Mouse (Mus musculus) CD8-positive naive resting alpha-beta T cell, adult 2 months (primary cell): ENCODE data around the gene Paqr4.
"Not testable (repeated sequence)": the region's sequence is repeated elsewhere in the genome, so short reads cannot be mapped to it uniquely, and the experiment has no call there.

ENCODE experiments used
- DNase-seq, 2 experiments: peaks; one replicate each; pipeline ENCODE4 v3.0.0; 2022; ENCODE audit warnings: low read depth in 2 of 2, low spot score in 2 of 2

Gene Paqr4

DNA sequence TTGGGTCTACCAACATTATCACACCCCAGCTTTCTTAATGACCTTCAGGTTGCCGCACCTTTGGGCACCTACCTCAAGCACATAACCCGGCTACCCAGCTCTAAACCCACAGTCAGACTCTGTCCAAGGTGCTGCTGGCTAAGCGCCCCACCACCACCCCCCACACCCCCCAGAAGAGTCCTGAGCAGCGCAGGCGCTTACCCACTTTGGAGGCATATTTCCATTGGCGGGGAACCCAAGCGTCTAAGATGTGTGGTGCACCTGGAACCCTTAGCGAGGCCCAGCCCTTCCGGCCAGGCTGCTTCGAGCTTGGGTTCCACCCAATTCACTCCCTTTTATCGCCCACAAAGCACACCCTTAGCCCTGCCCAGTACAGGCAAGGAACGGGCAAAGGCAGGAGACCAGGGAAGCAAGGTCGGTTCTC, at the start of gene Paqr4:
Paqr4 (minus strand) TSS at position 270 of the 424 bp plus-strand sequence.
- no peak for DNase-seq

DNA sequence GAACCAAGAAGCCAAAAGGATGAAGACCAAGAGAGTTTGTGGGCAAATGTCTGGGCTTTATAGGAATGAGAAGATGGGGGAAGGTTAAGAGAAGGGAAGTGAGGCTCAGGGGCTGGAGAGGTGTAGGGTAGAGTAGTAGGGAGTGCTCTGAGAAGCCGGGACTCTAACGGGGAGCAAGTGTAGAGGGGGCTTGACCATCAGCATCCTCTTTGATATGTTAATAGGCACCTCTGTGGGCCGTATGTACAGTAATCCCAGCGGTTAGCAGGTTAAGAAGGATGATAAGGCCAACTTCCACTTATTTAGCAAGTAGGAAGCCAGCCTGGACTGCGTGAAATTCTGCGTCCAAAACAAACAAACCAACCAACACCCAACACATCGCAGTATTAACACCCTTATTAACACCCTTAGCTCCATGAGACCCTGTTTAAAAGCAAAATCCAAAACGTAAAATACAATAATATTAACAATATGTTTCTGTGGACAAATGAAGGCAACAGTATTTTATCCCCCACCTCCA, 49.1 kb upstream of the Paqr4 start:
- DNase-seq, result no peak

DNA sequence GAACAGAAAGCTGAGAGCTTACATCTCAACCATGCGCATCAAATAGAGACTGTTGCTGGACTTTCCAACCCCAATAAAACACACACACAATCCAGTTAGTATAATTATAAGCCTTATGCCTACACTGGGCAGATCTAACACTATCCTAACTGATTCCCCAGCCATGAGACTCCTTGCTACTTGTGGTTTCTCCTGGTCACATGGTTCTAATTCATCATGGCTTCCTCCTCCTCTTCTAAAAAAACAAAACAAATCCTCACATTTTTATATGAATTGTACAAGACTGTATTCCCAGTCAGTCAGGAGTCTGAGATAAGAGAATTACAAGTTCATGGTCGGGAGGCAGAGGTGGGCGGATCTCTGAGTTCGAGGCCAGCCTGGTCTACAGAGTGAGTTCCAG, 48.3 kb upstream of the Paqr4 start:
- no peak for DNase-seq

DNA sequence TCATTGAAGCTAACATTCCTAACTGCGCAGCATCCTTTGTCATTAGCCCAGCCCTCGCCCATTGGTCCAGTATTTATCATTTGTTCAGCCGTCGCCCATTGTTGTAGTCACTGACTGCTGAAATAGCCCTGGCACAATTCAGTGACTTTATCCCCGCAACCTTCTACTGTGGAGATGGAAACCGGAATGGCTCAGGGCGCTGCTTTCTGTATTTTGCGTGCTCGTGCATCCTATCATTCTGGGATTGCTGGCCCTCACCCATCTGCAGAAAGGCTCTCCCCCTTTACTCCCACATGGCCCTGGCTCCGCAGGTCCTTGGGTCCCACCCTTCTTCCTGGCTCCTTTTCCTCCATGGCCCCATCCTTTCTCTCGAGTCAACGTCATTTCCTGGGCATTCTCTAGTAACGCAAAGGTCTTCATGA, 45.9 kb upstream of the Paqr4 start:
- DNase-seq, result no peak

DNA sequence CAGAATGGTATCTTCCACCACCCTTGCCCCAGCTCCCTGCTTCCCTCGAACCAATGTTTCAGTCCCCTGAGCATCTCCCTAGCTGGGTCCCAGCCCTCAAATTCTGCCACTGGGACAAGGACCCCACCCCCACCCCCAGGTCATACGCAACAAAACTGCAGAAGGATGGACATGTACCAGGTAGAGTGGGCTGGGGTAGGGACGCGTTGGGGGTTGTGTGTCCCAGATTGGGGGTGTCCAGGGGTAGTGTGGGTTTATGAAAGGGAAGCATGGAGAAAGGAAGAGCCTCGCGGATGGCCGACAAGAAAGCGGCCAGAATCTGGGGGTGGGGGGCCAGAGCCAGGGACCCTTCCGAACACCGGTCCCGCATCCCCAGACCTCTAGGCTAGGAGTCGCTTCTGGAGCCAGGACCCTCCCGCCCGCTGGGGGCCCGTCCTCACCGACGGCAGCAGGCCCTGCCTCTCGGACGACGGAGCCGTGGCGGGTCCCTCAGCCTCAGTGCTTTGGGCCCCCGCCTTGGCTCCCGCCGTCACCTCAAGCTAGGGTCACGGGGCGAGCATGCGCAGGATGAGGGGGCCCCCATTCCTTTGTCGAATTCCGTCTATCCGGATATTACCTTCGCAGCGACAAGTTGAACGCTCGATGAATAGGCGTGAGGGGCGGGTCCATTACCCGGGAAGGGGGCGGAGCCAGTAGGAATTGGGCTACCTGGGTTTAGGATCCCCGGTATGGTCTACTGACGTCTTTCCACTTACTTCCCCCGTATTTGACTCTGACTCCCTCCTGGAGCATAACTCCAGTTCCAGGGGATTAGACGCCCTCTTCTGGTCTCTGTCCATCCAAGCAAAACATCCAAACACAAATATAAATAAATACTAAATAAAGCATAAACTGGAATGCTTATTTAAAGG, 45.1 kb upstream of the Paqr4 start, which contains the start of gene Flywch2:
Flywch2 (minus strand) TSS at position 521 of the 911 bp plus-strand sequence.
- DNase-seq, result peak; percentile 46 to 73

DNA sequence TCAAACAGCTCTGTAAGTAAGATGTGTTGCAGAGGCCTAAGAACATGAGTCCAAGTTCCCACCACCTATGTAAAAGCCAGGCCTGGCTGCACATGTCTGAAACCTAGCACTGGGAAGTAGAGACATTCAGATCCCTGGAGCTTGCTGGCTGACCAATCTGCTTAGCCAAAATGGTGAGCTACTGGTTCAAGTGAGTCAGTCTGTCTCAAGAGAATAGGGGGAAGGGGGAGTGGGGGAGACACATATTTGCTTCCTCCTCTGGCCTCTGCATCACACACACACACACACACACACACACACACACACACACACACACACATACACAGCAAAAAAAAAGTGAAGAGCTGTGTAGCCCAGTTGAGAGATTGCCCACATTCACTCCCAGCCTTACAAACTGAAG, 42.7 kb upstream of the Paqr4 start:
- no peak for DNase-seq

DNA sequence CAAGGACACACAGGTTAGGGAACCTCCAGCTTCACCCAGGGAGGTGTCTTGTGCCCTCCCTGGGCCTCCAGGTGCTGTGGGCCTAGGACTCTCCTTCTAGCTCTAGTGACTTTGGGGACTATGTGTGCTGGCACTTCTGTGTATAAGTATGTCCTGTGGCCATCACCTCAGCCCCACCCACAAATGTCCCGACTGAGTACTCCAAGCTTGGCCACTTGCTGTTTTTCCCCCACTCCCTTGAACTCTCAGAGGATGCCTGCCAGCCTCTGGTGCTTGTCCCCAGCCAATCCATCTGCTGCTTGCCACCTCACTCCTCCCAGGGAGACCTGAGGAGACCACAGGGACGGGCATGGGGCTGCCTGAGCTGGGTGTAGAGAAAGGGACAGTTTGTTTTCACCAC, 37.8 kb upstream of the Paqr4 start:
- no peak for DNase-seq

- no peak for DNase-seq
Observed at GRCm38 (mm10) chr17:23777141-23777540, 36.5 kb upstream of the Paqr4 start.

GRCm38 (mm10) chr17:23776216-23776615, 35.5 kb upstream of the Paqr4 start:
- DNase-seq, result no peak

GRCm38 (mm10) chr17:23774090-23774489, 33.4 kb upstream of the Paqr4 start:
- DNase-seq, result peak; percentile 83 to 86

DNA sequence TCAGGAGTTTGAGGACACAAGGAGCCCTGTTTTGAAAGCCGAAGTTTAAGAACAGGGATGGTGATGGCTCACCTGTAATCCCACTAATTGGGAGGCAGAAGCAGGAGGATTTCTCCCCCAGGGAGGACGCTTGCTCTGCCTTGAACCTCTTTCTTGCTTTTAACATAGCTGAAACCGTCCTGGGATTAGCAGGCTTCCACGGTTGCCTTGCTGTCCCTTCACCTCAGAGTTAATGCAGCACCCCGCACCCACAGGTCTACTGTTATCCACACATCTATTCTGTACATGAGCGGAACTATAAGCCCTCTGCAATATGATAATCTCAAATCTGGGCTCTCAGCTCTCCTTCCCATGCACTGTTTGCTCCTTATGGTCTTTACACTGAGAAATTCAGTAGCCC, 33.0 kb upstream of the Paqr4 start:
- no peak for DNase-seq

- not testable (repeated sequence) for DNase-seq
Observed at GRCm38 (mm10) chr17:23772219-23772556, 31.5 kb upstream of the Paqr4 start.

DNA sequence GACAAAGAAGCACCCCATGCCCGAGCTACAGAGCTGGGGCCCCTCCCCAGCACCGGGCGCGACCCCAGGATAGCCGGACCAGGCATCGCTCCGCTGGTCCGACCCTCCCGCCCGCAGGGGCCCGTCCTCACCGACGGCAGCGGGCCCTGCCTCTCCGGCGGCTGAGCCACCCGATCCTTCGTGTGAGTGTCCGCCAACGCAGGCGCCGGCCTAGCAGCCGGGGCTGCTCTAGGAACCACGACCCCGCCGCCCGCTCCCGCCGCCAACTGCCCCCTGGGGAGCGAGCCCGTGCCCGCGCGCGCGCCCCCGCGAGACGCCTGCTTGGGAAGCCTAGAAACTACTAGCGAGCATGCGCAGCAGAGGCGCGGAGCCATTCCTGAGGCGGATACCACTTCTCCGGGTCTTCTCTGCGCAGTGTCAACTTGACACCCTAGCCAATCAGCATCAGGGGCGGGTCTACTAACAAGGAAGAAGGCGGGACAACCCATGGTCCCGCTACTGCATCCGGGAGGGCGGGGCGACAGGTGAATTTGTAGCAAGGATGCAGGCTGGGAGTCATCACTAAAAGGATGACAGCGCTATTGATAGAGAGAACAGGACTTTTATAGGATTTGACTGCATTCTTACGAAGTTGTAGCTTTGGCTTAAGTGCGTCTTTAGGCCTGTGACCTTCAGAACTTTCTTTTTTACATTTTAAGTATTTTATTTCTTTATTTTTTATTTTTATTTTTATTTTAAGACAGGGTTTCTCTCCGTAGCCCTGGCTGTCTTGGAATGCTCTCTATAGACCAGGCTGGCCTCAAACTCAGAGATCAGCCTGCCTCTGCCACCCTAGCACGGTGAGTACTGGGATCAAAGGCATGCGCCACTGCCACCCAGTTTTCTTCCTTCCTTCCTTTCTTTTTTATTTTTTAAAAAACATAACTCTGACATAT, 30.9 kb upstream of the Paqr4 start, which contains the start of gene Flywch1:
Flywch1 (minus strand) TSS at position 319 of the 935 bp plus-strand sequence.
- DNase-seq, result peak; percentile 92 to 96

- no peak for DNase-seq
Observed at GRCm38 (mm10) chr17:23770896-23771283, 30.2 kb upstream of the Paqr4 start.

DNA sequence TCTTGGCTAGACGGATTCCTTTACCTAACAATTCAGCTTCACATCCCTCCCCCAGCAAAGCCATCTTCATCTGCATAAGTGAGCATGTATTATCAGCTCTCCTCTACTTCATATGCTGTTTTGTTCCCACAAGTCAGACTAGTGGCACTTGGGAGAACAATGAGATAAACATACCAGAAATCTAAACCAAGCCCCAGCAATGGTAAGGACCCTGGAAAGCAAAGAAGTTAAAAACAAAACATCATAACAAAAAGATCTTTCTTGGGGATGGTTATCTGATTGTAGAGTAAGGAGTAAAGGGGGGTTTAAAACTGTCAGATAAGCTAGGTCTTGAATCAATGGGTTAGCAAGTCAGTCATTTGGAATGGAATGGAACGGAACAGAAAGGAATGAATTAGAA, 29.8 kb upstream of the Paqr4 start:
- no peak for DNase-seq

- DNase-seq, result no peak
Observed at GRCm38 (mm10) chr17:23762976-23763375, 22.3 kb upstream of the Paqr4 start.

- DNase-seq, result no peak
Observed at GRCm38 (mm10) chr17:23761155-23761554, 20.5 kb upstream of the Paqr4 start.

- no peak for DNase-seq
Observed at GRCm38 (mm10) chr17:23760231-23760630, 19.6 kb upstream of the Paqr4 start.

GRCm38 (mm10) chr17:23758801-23759200, 18.1 kb upstream of the Paqr4 start:
- DNase-seq, result no peak

GRCm38 (mm10) chr17:23757581-23757980, 16.9 kb upstream of the Paqr4 start:
- no peak for DNase-seq

GRCm38 (mm10) chr17:23755689-23756088, 15.0 kb upstream of the Paqr4 start:
- DNase-seq, result no peak
